Mouse (Mus musculus) erythroblast, embryonic 14.5 days (primary cell): Measurements from ENCODE around the gene Ica1.

Experiments
- GATA1 ChIP-seq: IDR thresholded peaks from 2 replicates; pipeline ENCODE4 v1.6.1; 2012; ENCODE audit warnings: low read length, inconsistent platforms, mixed read lengths
- TAL1 ChIP-seq: IDR thresholded peaks from 3 replicates; pipeline ENCODE4 v1.6.1; 2012; ENCODE audit warnings: low read length, inconsistent platforms, mixed read lengths

GRCm38 (mm10) chr6:8628715-8629267 lies 149.5 kb downstream of the Ica1 start:
- TF ChIP-seq TAL1 (no peak), GATA1 (no peak)
